Mouse (Mus musculus) monocyte, adult 5-6 weeks (primary cell): ENCODE data around the gene Zfp36l2. TPM values are rescaled to one million over a fixed set of nuclear protein-coding genes. Genes with fewer than 3 reads are reported as not detected.
A peak's percentile ranks its signal among the peaks of the same experiment; 100 is the strongest.

Experiments used
- ATAC-seq: fragments of 153-309, 156-312 bp; replicated peaks from 2 replicates; pipeline ENCODE4 v1.8.0; 2017; ENCODE audit warnings: mild to moderate bottlenecking; ENCODE audit not compliant: low TSS enrichment, insufficient number of reproducible peaks, severe bottlenecking, poor library complexity, low FRiP score
- total RNA-seq: library from RNA; stranded (forward); fragments of 200-1000, 200-491, 200-594 nt; gene quantifications from 3 replicates; pipeline ENCODE4 v1.2.3, GENCODE M21; 2017

Zfp36l2 gene
- total RNA-seq, 1 experiment from 2014 or later, result 346 TPM

DNA sequence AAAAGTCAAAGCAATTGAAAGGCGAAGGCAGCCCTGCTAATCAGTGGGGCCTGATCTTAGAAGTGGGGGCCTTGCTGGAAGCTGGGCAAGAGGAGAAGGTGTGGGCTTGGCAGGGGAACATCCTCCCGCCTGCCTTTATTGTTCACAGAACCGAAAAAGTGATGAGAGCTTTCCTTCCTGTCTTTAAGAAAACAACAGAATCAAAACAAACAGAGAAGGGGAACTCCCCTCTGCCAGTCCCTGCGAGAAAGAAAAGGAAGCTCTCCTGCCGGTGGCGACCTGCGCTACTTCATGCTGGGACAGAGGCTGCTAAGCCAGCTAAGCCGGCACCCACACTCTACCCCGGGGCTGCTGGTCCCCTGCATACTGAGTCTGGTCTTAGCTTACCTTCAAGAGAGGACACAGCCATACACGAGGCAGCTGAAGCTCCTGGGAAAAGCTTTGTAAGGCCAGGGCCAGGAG, 41.9 kb downstream of the Zfp36l2 start:
- ATAC-seq, result peak; percentile 60

DNA sequence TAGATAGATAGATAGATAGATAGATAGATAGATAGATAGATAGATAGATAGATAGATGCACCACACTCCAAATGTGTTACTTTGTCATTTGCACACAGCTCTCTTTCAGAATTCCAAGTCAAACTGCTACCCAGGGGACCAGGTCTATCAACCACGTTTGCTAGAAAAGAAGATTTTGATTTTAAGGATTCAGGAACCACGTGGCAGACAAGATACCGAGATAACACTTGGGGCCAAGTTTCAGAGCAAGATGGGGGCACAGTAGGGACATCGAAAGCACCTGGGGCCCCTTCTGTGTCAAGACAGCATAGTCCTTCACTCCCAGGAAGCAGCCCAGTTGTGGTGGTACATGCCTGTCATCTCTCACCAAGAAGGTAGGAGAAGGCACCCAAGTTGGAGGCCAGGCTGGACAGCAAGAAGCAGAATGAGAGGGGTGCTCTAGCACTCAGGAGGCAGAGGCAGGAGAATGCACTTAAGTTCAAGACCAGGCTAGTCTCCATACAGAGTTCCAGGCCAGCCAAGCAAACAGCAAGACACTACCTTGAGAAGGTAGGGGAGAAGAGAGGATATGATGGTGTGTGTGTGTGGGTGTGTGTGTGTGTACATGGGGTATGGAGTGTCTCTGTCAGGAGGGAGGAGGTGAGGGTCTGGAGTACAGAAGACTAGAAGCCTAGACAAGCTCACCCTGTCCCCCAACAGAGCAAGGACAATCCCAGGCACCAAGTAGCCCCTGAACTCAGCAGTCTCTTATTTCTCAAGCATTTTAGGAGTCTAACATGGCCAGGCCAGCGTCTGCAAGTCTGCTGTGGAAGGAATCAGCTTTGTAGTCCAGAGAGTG, 42.8 kb downstream of the Zfp36l2 start:
- no peak for ATAC-seq

GRCm38 (mm10) chr17:84144130-84144529, 43.6 kb downstream of the Zfp36l2 start:
- no peak for ATAC-seq

DNA sequence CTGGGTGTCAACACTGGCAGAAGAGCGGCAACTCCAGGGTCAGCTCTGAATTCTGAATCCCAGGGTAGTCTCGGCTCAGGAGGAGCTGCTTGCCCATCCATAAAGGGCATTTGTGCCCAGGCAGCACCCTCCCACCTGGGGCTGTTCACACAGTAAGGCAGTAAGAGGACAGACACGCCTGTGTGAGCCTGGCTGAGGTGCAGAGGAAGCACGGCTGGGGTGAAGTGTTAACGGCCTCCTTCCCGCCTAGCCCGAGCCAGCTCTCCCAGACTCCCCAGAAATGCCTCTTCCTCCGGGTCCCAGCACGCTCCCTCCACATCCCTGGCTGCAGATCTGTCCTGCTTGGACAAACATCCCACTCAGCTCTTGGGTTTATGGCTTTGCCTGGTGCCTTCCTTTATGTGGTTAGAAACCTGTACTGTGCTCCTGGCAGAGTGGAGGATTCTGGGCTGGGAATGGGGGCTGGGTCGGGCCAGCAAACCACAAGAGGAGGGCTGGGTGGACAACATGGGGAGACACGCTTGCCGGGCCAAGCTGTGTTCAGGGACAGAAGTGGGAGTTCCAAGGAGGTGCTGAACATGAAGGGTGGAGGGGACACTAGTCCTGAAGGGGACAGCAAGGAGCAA, 44.4 kb downstream of the Zfp36l2 start:
- no peak for ATAC-seq

DNA sequence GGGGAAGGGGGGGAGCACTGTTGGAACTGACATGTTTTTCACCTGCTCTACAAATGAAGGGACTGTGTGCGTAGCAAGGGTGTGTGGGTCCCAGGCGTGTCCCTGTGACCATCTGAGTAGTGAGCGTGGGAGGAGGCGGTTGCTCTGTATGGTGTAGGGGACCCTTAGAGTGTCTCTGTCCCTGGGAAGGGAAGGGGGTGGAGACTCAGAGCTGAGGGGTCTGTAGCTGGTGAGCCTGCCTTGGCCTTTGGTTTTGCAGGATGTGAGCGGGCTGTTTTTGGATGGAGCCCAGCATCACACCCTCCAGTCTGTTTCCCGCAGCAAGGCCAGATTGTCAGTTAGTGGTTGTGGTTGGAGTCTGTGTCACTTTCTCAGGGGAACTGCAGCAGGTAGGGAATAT, 46.1 kb downstream of the Zfp36l2 start:
- no peak for ATAC-seq

- peak; percentile 77 for ATAC-seq
These were observed 46.8 kb downstream of the Zfp36l2 start for GRCm38 (mm10) chr17:84140822-84141507.

DNA sequence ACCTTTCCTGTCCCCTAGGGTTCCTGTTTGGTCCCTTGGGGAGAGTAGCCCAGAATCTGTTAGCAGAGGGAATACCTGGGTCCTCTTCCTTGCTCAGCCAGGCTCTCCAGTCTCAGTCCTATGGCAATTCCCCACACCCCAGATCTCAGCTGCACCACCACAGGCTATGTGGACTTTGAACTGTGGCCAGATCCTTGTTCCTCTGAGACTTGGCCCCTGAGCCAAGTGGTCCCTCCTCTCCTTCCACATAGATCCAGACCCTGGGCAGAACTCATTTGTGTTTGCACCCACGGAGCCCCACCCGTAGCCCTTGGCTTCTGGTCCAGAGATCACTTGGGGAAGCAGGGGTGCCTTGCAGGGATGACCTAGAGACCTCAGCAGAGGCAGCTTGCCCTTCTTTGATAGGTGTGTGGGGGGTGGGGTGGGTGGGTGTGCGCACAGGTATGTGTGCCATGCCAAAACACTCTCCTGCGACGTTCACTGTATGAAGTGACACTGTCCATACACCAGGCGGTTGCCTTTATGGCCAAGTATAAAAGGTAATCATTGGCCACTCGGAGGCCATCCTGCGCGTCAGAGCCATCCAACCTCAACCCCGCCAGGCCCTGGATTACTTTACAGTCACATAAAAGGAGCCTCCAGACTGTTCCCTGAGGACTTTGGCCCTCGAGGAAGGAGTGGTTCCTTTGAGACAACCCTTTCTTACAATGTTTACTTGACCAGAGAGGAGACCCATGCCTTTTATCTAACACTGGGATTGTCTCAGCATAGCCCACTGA, 50.2 kb downstream of the Zfp36l2 start:
- ATAC-seq, result no peak

- no peak for ATAC-seq
These were observed 50.9 kb downstream of the Zfp36l2 start for GRCm38 (mm10) chr17:84136669-84137392.

DNA sequence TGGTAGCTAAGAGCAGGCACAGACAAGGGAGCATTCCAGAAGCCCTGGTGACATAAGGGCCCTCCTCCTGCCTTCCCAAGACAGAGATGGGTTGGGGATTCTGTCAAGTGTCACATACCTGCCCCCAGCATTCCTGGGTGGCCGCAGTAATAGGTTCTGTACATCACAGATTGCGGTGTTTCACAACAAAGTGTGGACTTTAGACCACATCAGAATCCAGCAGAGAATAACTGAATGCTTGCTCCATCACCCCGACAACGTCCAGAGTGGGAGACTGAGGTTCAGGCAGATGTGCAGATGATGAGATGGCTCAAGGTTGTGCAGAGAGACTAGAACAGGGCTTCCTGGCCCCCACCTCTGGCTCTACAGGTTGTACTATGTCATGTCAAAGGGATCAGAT, 51.5 kb downstream of the Zfp36l2 start:
- ATAC-seq, result no peak

DNA sequence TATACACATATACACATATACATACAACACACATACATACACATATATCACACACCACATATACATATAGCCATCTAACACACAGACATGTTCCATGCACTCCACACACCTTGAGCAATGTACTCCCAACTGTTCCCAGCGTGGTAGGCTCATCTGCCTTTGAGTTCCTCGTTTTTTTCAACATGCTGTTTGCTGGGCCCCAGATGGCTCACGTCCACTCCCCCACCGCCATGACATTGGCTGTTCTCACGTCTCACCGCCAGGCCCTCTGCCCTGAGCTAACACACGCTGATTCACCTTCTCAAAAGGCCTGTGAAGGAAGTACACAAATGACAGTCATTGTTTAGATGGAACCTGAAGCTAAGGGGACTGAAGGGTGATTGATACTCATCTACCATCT, 52.5 kb downstream of the Zfp36l2 start:
- ATAC-seq, result peak; percentile 68
